Mouse (Mus musculus): ENCODE measurements around the gene Dusp18. TPM values are rescaled to one million over a fixed set of nuclear protein-coding genes. Genes with fewer than 3 reads are reported as not detected.

Dusp18 gene
- polyA plus RNA-seq, 1 experiment from 2014 or later, result 5.6 TPM

GRCm38 (mm10) chr11:3855846-3856245 lies 39.2 kb upstream of the Dusp18 start:
- Histone ChIP-seq H3K27me3 (replicated peaks; ENCODE audit: control insufficient read depth, insufficient read depth, low read length) (no peaks in the 10 kb centered on the region), H3K9ac (ENCODE audit: low read depth, low read length) (no peak overlapping the region), H3K36me3 (ENCODE audit: control insufficient read depth, insufficient read depth, low read length) (no peaks in the 10 kb centered on the region), H3K4me1 (ENCODE audit: control insufficient read depth, insufficient read depth, low read length) (no peaks in the 10 kb centered on the region), H3K4me3 (ENCODE audit: low read length) (no peak overlapping the region), H3K9me3 (ENCODE audit: control insufficient read depth, low read length) (no peaks in the 10 kb centered on the region), H3K27ac (ENCODE audit: low read length) (no peak overlapping the region), H3K4me2 (ENCODE audit: low read depth, low read length) (no peak overlapping the region)
- ATAC-seq, result no peak
- WGBS, result 88% methylated on average over 5 of the region's 5 CpGs

- WGBS, result 77% methylated on average over 5 of the region's 5 CpGs
- ATAC-seq, result no peak
- H3K4me3 ChIP-seq (ENCODE audit: low read length), result no peak overlapping the region
- no peaks in the 10 kb centered on the region for H3K27me3 ChIP-seq (replicated peaks; ENCODE audit: control insufficient read depth, insufficient read depth, low read length)
- no peak overlapping the region for H3K9ac ChIP-seq (ENCODE audit: low read depth, low read length)
- no peak overlapping the region for H3K27ac ChIP-seq (ENCODE audit: low read length)
- no peaks in the 10 kb centered on the region for H3K4me1 ChIP-seq (ENCODE audit: control insufficient read depth, insufficient read depth, low read length)
- no peak overlapping the region for H3K4me2 ChIP-seq (ENCODE audit: low read depth, low read length)
- no peaks in the 10 kb centered on the region for H3K9me3 ChIP-seq (ENCODE audit: control insufficient read depth, low read length)
- H3K36me3 ChIP-seq (ENCODE audit: control insufficient read depth, insufficient read depth, low read length), result no peaks in the 10 kb centered on the region
These were observed 37.1 kb upstream of the Dusp18 start for GRCm38 (mm10) chr11:3857902-3858301.

GRCm38 (mm10) chr11:3859778-3860177 lies 35.3 kb upstream of the Dusp18 start:
- Histone ChIP-seq H3K9me3 (ENCODE audit: control insufficient read depth, low read length) (no peaks in the 10 kb centered on the region), H3K9ac (ENCODE audit: low read depth, low read length) (no peak overlapping the region), H3K27ac (ENCODE audit: low read length) (no peak overlapping the region), H3K27me3 (replicated peaks; ENCODE audit: control insufficient read depth, insufficient read depth, low read length) (0 out of 2 replicates have a peak, but pooled peaks cover 3% of the 10 kb centered on the region), H3K4me3 (ENCODE audit: low read length) (no peak overlapping the region), H3K36me3 (ENCODE audit: control insufficient read depth, insufficient read depth, low read length) (no peaks in the 10 kb centered on the region), H3K4me1 (ENCODE audit: control insufficient read depth, insufficient read depth, low read length) (peaks cover 6% of the 10 kb centered on the region; the same call in 1 of the 2 replicates), H3K4me2 (ENCODE audit: low read depth, low read length) (no peak overlapping the region)
- no peak for ATAC-seq
- 87% methylated on average over 4 of the region's 4 CpGs for WGBS

- Histone ChIP-seq H3K4me1 (ENCODE audit: control insufficient read depth, insufficient read depth, low read length) (peaks cover 6% of the 10 kb centered on the region; the same call in 1 of the 2 replicates), H3K9ac (ENCODE audit: low read depth, low read length) (no peak overlapping the region), H3K9me3 (ENCODE audit: control insufficient read depth, low read length) (no peaks in the 10 kb centered on the region), H3K4me3 (ENCODE audit: low read length) (no peak overlapping the region), H3K4me2 (ENCODE audit: low read depth, low read length) (no peak overlapping the region), H3K27ac (ENCODE audit: low read length) (no peak overlapping the region), H3K36me3 (ENCODE audit: control insufficient read depth, insufficient read depth, low read length) (no peaks in the 10 kb centered on the region), H3K27me3 (replicated peaks; ENCODE audit: control insufficient read depth, insufficient read depth, low read length) (0 out of 2 replicates have a peak, but pooled peaks cover 3% of the 10 kb centered on the region)
- no peak for ATAC-seq
- WGBS, result 65% methylated on average over 4 of the region's 4 CpGs
These were observed 34.7 kb upstream of the Dusp18 start for GRCm38 (mm10) chr11:3860361-3860760.

GRCm38 (mm10) chr11:3862661-3863453 lies 32.2 kb upstream of the Dusp18 start:
- Histone ChIP-seq H3K27ac (ENCODE audit: low read length) (no peak overlapping the region), H3K36me3 (ENCODE audit: control insufficient read depth, insufficient read depth, low read length) (no peaks in the 10 kb centered on the region), H3K4me3 (ENCODE audit: low read length) (peak overlapping the region; percentile 55), H3K9ac (ENCODE audit: low read depth, low read length) (peak overlapping the region; percentile 72; the same call in 1 of the 2 replicates), H3K9me3 (ENCODE audit: control insufficient read depth, low read length) (no peaks in the 10 kb centered on the region), H3K4me1 (ENCODE audit: control insufficient read depth, insufficient read depth, low read length) (peaks cover 6% of the 10 kb centered on the region; the same call in 1 of the 2 replicates), H3K4me2 (ENCODE audit: low read depth, low read length) (peak overlapping the region; percentile 94), H3K27me3 (replicated peaks; ENCODE audit: control insufficient read depth, insufficient read depth, low read length) (0 out of 2 replicates have a peak, but pooled peaks cover 3% of the 10 kb centered on the region)
- ATAC-seq, result no peak
- 72% methylated on average over 19 of the region's 19 CpGs for WGBS

GRCm38 (mm10) chr11:3863454-3864112 lies 31.5 kb upstream of the Dusp18 start, which contains the start of gene Osbp2:
TSS of gene Osbp2 (minus strand) at chr11:3863903.
- Histone ChIP-seq H3K27ac (ENCODE audit: low read length) (0 out of 2 replicates have a peak within 1 kb of the TSS, but pooled peaks have one; percentile 6), H3K4me1 (ENCODE audit: control insufficient read depth, insufficient read depth, low read length) (peaks cover 6% of the 10 kb centered on the region; the same call in 1 of the 2 replicates), H3K27me3 (replicated peaks; ENCODE audit: control insufficient read depth, insufficient read depth, low read length) (0 out of 2 replicates have a peak, but pooled peaks cover 3% of the 10 kb centered on the region), H3K36me3 (ENCODE audit: control insufficient read depth, insufficient read depth, low read length) (no peaks in the 10 kb centered on the region), H3K4me2 (ENCODE audit: low read depth, low read length) (peak within 1 kb of the TSS; percentile 94), H3K4me3 (ENCODE audit: low read length) (peak within 1 kb of the TSS; percentile 55), H3K9me3 (ENCODE audit: control insufficient read depth, low read length) (no peaks in the 10 kb centered on the region), H3K9ac (ENCODE audit: low read depth, low read length) (peak within 1 kb of the TSS; percentile 72)
- ATAC-seq, result peak; percentile 93
- WGBS, result 4% methylated on average over 52 of the region's 58 CpGs

- WGBS, result 36% methylated on average over 6 of the region's 6 CpGs
- Histone ChIP-seq H3K4me2 (ENCODE audit: low read depth, low read length) (peak overlapping the region; percentile 94), H3K4me3 (ENCODE audit: low read length) (peak overlapping the region; percentile 55; the same call in 1 of the 2 replicates), H3K36me3 (ENCODE audit: control insufficient read depth, insufficient read depth, low read length) (no peaks in the 10 kb centered on the region), H3K27me3 (replicated peaks; ENCODE audit: control insufficient read depth, insufficient read depth, low read length) (0 out of 2 replicates have a peak, but pooled peaks cover 3% of the 10 kb centered on the region), H3K27ac (ENCODE audit: low read length) (no peak overlapping the region), H3K9me3 (ENCODE audit: control insufficient read depth, low read length) (no peaks in the 10 kb centered on the region), H3K4me1 (ENCODE audit: control insufficient read depth, insufficient read depth, low read length) (peaks cover 6% of the 10 kb centered on the region; the same call in 1 of the 2 replicates), H3K9ac (ENCODE audit: low read depth, low read length) (peak overlapping the region; percentile 72; the same call in 1 of the 2 replicates)
- ATAC-seq, result no peak
These were observed 30.7 kb upstream of the Dusp18 start for GRCm38 (mm10) chr11:3864343-3864742.

GRCm38 (mm10) chr11:3876419-3876818 lies 18.6 kb upstream of the Dusp18 start:
- H3K9me3 ChIP-seq (ENCODE audit: control insufficient read depth, low read length), result no peaks in the 10 kb centered on the region
- H3K4me2 ChIP-seq (ENCODE audit: low read depth, low read length), result no peak overlapping the region
- no peaks in the 10 kb centered on the region for H3K4me1 ChIP-seq (ENCODE audit: control insufficient read depth, insufficient read depth, low read length)
- no peak overlapping the region for H3K27ac ChIP-seq (ENCODE audit: low read length)
- no peaks in the 10 kb centered on the region for H3K27me3 ChIP-seq (replicated peaks; ENCODE audit: control insufficient read depth, insufficient read depth, low read length)
- H3K4me3 ChIP-seq (ENCODE audit: low read length), result no peak overlapping the region
- no peak for ATAC-seq
- H3K36me3 ChIP-seq (ENCODE audit: control insufficient read depth, insufficient read depth, low read length), result no peaks in the 10 kb centered on the region
- WGBS, result 81% methylated on average over 6 of the region's 6 CpGs
- no peak overlapping the region for H3K9ac ChIP-seq (ENCODE audit: low read depth, low read length)

GRCm38 (mm10) chr11:3878660-3879059 lies 16.4 kb upstream of the Dusp18 start:
- no peaks in the 10 kb centered on the region for H3K27me3 ChIP-seq (replicated peaks; ENCODE audit: control insufficient read depth, insufficient read depth, low read length)
- no peak overlapping the region for H3K4me2 ChIP-seq (ENCODE audit: low read depth, low read length)
- H3K4me1 ChIP-seq (ENCODE audit: control insufficient read depth, insufficient read depth, low read length), result no peaks in the 10 kb centered on the region
- no peak overlapping the region for H3K27ac ChIP-seq (ENCODE audit: low read length)
- H3K9me3 ChIP-seq (ENCODE audit: control insufficient read depth, low read length), result no peaks in the 10 kb centered on the region
- H3K36me3 ChIP-seq (ENCODE audit: control insufficient read depth, insufficient read depth, low read length), result no peaks in the 10 kb centered on the region
- H3K4me3 ChIP-seq (ENCODE audit: low read length), result no peak overlapping the region
- WGBS, result 71% methylated on average over 7 of the region's 7 CpGs
- H3K9ac ChIP-seq (ENCODE audit: low read depth, low read length), result no peak overlapping the region
- no peak for ATAC-seq

All from intestine, embryonic 16.5 days (tissue).